9 mouse cellular contexts compared by ENCODE assay signal in genomic region chr14:60693122-60693536, GRCm38 (mm10). TPM values are rescaled to one million over a fixed set of nuclear protein-coding genes. Genes with fewer than 3 reads are reported as not detected.
A peak's percentile ranks its signal among the peaks of the same experiment; 100 is the strongest.
DNase-seq lines count a peak whose midpoint lies in the region; ATAC-seq and TF ChIP-seq lines count a peak whose summit lies in the region.
"Had no signal": no experiment of that assay in that cellular context is flagged by ENCODE, and none has a peak within 500 bp of the region (broad histone marks: within the 10 kb centered on the region; RNA-seq: fewer than 3 reads in every experiment).

No protein-coding gene starts in this region.

- 26% methylated on average over 11 of the region's 11 CpGs for WGBS in limb, embryonic 13.5 days
- 74% methylated on average over 11 of the region's 11 CpGs for WGBS in limb, embryonic 10.5 days
- 6% methylated on average over 11 of the region's 11 CpGs for WGBS in neural tube, embryonic 15.5 days
- WGBS in liver, embryonic 11.5 days, result 79% methylated on average over 11 of the region's 11 CpGs
- 79% methylated on average over 11 of the region's 11 CpGs for WGBS in cerebellum, adult 2 months

- H3K9me3 ChIP-seq in limb, embryonic 13.5 days, result no peaks in the 10 kb centered on the region
- no peaks in the 10 kb centered on the region for H3K9me3 ChIP-seq in limb, embryonic 10.5 days (replicated peaks)
- H3K9me3 ChIP-seq in neural tube, embryonic 15.5 days (replicated peaks), result no peaks in the 10 kb centered on the region
- H3K9me3 ChIP-seq in liver, embryonic 11.5 days (ENCODE audit: control insufficient read depth, low read length), result no peaks in the 10 kb centered on the region

- DNase-seq in gastrocnemius, adult 2 months, result peak; percentile 42
- no peak for DNase-seq in gastrocnemius, postnatal 10 days
- no peak for DNase-seq in limb, embryonic 10.5 days (ENCODE audit: low spot score)
- DNase-seq in liver, embryonic 11.5 days (ENCODE audit: low spot score), result no peak
- no peak for DNase-seq in cerebellum, adult 2 months
- DNase-seq: thymus, postnatal 4 days had no signal

- no peaks in the 10 kb centered on the region for H3K36me3 ChIP-seq in limb, embryonic 13.5 days
- peaks cover 11% of the 10 kb centered on the region for H3K36me3 ChIP-seq in limb, embryonic 10.5 days
- no peaks in the 10 kb centered on the region for H3K36me3 ChIP-seq in neural tube, embryonic 15.5 days
- H3K36me3 ChIP-seq in liver, embryonic 11.5 days (ENCODE audit: control insufficient read depth, insufficient read depth, low read length), result no peaks in the 10 kb centered on the region

- no peak overlapping the region for H3K4me2 ChIP-seq in limb, embryonic 13.5 days (replicated peaks)
- H3K4me2 ChIP-seq in neural tube, embryonic 15.5 days, result peak overlapping the region; percentile 21
- no peak overlapping the region for H3K4me2 ChIP-seq in liver, embryonic 11.5 days

- intact Hi-C loops in gastrocnemius, adult 2 months (cut with DNase I), result loop anchor here (1.0 kb wide), 1 partner anchor 168 kb away; no protein-coding TSS in a partner anchor

- ATAC-seq in limb, embryonic 13.5 days (ENCODE audit: low FRiP score, low read depth), result peak; percentile 20; the same call in 1 of the 2 replicates
- peak; percentile 85 for ATAC-seq in frontal cortex, adult (ENCODE audit: low TSS enrichment)
- no peak for ATAC-seq in neural tube, embryonic 15.5 days (ENCODE audit: low FRiP score)
- ATAC-seq in liver, embryonic 11.5 days (replicated peaks; ENCODE audit: low FRiP score), result no peak

- H3K27me3 ChIP-seq in limb, embryonic 13.5 days, result no peaks in the 10 kb centered on the region
- H3K27me3 ChIP-seq in limb, embryonic 10.5 days (ENCODE audit: low read depth, poor library complexity, severe bottlenecking), result no peaks in the 10 kb centered on the region
- no peaks in the 10 kb centered on the region for H3K27me3 ChIP-seq in neural tube, embryonic 15.5 days (replicated peaks)
- no peaks in the 10 kb centered on the region for H3K27me3 ChIP-seq in liver, embryonic 11.5 days (replicated peaks; ENCODE audit: control insufficient read depth, insufficient read depth, low read length)
- no peaks in the 10 kb centered on the region for H3K27me3 ChIP-seq in cerebellum, adult 2 months (ENCODE audit: control insufficient read depth, insufficient read depth, low read length)

- H3K27ac ChIP-seq in gastrocnemius, adult 2 months, result peak overlapping the region; percentile 41
- no peak overlapping the region for H3K27ac ChIP-seq in limb, embryonic 13.5 days
- no peak overlapping the region for H3K27ac ChIP-seq in limb, embryonic 10.5 days
- peak overlapping the region; percentile 54 for H3K27ac ChIP-seq in neural tube, embryonic 15.5 days (replicated peaks)
- no peak overlapping the region for H3K27ac ChIP-seq in liver, embryonic 11.5 days (ENCODE audit: low read depth, low read length)
- H3K27ac ChIP-seq in cerebellum, adult 2 months (ENCODE audit: insufficient read depth, low read length), result no peak overlapping the region

- TF ChIP-seq POLR2A in cerebellum, adult 2 months (IDR thresholded peaks at IDR 0.05; ENCODE audit: borderline replicate concordance, insufficient read depth, low read length), result no peak

- 0 out of 2 replicates have a peak overlapping the region, but pooled peaks have one; percentile 3 for H3K4me3 ChIP-seq in gastrocnemius, adult 2 months
- no peak overlapping the region for H3K4me3 ChIP-seq in limb, embryonic 13.5 days
- no peak overlapping the region for H3K4me3 ChIP-seq in limb, embryonic 10.5 days
- H3K4me3 ChIP-seq in neural tube, embryonic 15.5 days (replicated peaks), result no peak overlapping the region
- no peak overlapping the region for H3K4me3 ChIP-seq in liver, embryonic 11.5 days (ENCODE audit: low read depth, low read length)
- no peak overlapping the region for H3K4me3 ChIP-seq in cerebellum, adult 2 months (replicated peaks; ENCODE audit: insufficient read depth, low read depth, low read length)

- H3K4me1 ChIP-seq in limb, embryonic 13.5 days, result peaks cover 9% of the 10 kb centered on the region; the same call in 1 of the 2 replicates
- 0 out of 2 replicates have a peak, but pooled peaks cover 3% of the 10 kb centered on the region for H3K4me1 ChIP-seq in limb, embryonic 10.5 days
- H3K4me1 ChIP-seq in neural tube, embryonic 15.5 days, result peaks cover 57% of the 10 kb centered on the region
- no peaks in the 10 kb centered on the region for H3K4me1 ChIP-seq in liver, embryonic 11.5 days (replicated peaks; ENCODE audit: control insufficient read depth, insufficient read depth, low read length)
- H3K4me1 ChIP-seq in cerebellum, adult 2 months (ENCODE audit: control insufficient read depth, insufficient read depth, low read length), result peaks cover 10% of the 10 kb centered on the region; the same call in 1 of the 2 replicates

- no peak overlapping the region for H3K9ac ChIP-seq in limb, embryonic 13.5 days
- 0 out of 2 replicates have a peak overlapping the region, but pooled peaks have one; percentile 23 for H3K9ac ChIP-seq in neural tube, embryonic 15.5 days (replicated peaks)
- no peak overlapping the region for H3K9ac ChIP-seq in liver, embryonic 11.5 days (ENCODE audit: low read depth, low read length)

- no peak for TF ChIP-seq CTCF in gastrocnemius, adult 2 months (IDR thresholded peaks at IDR 0.05)
- no peak for TF ChIP-seq CTCF in cerebellum, adult 2 months (IDR thresholded peaks at IDR 0.05; ENCODE audit: borderline replicate concordance, insufficient read depth, low read depth, low read length)

RNA-seq across cellular contexts. Expression of gene Spata13, which starts 59.3 kb away (rescaled TPM):
- 1 to 10 TPM; 3.8 to 4.3 TPM for total RNA-seq in gastrocnemius, adult 2 months (2021)
- 10 to 100 TPM in 1 of 2 experiments, 1 to 10 TPM in 1; 9.9 to 19.5 TPM for total RNA-seq in gastrocnemius, postnatal 10 days (2021)
- polyA plus RNA-seq in limb, embryonic 13.5 days (2015; fragmentation: Nextera tagmentation; extraction: Ambion mirVana), result 10.2 TPM in 2 replicates
- 12.5 and 14.0 TPM in 2 replicates for polyA plus RNA-seq in limb, embryonic 10.5 days (2016; fragmentation: Nextera tagmentation; extraction: Ambion mirVana)
- 22.7 and 22.9 TPM in 2 replicates for polyA plus RNA-seq in neural tube, embryonic 15.5 days (2015; fragmentation: Nextera tagmentation; extraction: Ambion mirVana)
- polyA plus RNA-seq in liver, embryonic 11.5 days (2014; fragmentation: Nextera tagmentation; extraction: Ambion mirVana), result 14.0 and 16.1 TPM in 2 replicates
- 5.7 and 6.2 TPM in 2 replicates for polyA plus RNA-seq in cerebellum, adult 2 months (2012; rRNA removed)

Comparison
In these comparisons a context has a peak if more than half of its experiments do, and no peak if none do; other contexts are left out.
1. H3K27ac ChIP-seq: peak in gastrocnemius, adult 2 months (single experiment) and neural tube, embryonic 15.5 days (single experiment); none in limb, embryonic 13.5 days (single experiment), limb, embryonic 10.5 days (single experiment), liver, embryonic 11.5 days (single experiment) and cerebellum, adult 2 months (single experiment).
2. ATAC-seq: peak in limb, embryonic 13.5 days (single experiment) and frontal cortex, adult (single experiment); none in neural tube, embryonic 15.5 days (single experiment) and liver, embryonic 11.5 days (single experiment).